Comparison of ENCODE assay signal across 12 mouse cellular contexts in genomic region chr1:88860871-88861589, GRCm38 (mm10).
DNase-seq lines count a peak whose midpoint lies in the region; ATAC-seq and TF ChIP-seq lines count a peak whose summit lies in the region.
"Had no signal": no experiment of that assay in that cellular context is flagged by ENCODE, and none has a peak within 500 bp of the region (broad histone marks: within the 10 kb centered on the region; RNA-seq: fewer than 3 reads in every experiment).

No protein-coding gene starts in this region.

- WGBS in hindbrain, embryonic 13.5 days = 65% methylated on average over 7 of the region's 7 CpGs
- 73% methylated on average over 7 of the region's 7 CpGs for WGBS in hindbrain, embryonic 12.5 days
- WGBS in liver, adult 2 months = 17% methylated on average over 7 of the region's 7 CpGs
- WGBS in liver, embryonic 11.5 days = 65% methylated on average over 7 of the region's 7 CpGs
- WGBS in liver, postnatal 0 days (ENCODE audit: insufficient replicate concordance) = 38% methylated on average over 7 of the region's 7 CpGs
- 85% methylated on average over 7 of the region's 7 CpGs for WGBS in forebrain, embryonic 12.5 days

- H3K27me3 ChIP-seq in hindbrain, embryonic 13.5 days = no peaks in the 10 kb centered on the region
- H3K27me3 ChIP-seq in hindbrain, embryonic 12.5 days = no peaks in the 10 kb centered on the region
- H3K27me3 ChIP-seq in liver, adult 2 months (ENCODE audit: control insufficient read depth, insufficient read depth, low read length) = no peaks in the 10 kb centered on the region
- no peaks in the 10 kb centered on the region for H3K27me3 ChIP-seq in liver, embryonic 11.5 days (replicated peaks; ENCODE audit: control insufficient read depth, insufficient read depth, low read length)
- H3K27me3 ChIP-seq in liver, postnatal 0 days (ENCODE audit: insufficient read depth, low read length) = no peaks in the 10 kb centered on the region
- H3K27me3 ChIP-seq in forebrain, embryonic 12.5 days = no peaks in the 10 kb centered on the region
- H3K27me3 ChIP-seq: heart, embryonic 13.5 days had no signal

- H3K9me3 ChIP-seq in hindbrain, embryonic 13.5 days = no peaks in the 10 kb centered on the region
- H3K9me3 ChIP-seq in hindbrain, embryonic 12.5 days (replicated peaks) = no peaks in the 10 kb centered on the region
- no peaks in the 10 kb centered on the region for H3K9me3 ChIP-seq in liver, embryonic 11.5 days (ENCODE audit: control insufficient read depth, low read length)
- H3K9me3 ChIP-seq in liver, postnatal 0 days (ENCODE audit: low read length) = no peaks in the 10 kb centered on the region
- H3K9me3 ChIP-seq in forebrain, embryonic 12.5 days = no peaks in the 10 kb centered on the region
- H3K9me3 ChIP-seq: heart, embryonic 13.5 days had no signal

- H3K27ac ChIP-seq in hindbrain, embryonic 13.5 days = peak overlapping the region; percentile 44; the same call in 1 of the 2 replicates
- no peak overlapping the region; the same call in 1 of the 2 replicates for H3K27ac ChIP-seq in hindbrain, embryonic 12.5 days
- peak overlapping the region; percentile 42; the same call in 1 of the 2 replicates for H3K27ac ChIP-seq in liver, adult 2 months (replicated peaks; ENCODE audit: insufficient read depth, low read depth, low read length)
- H3K27ac ChIP-seq in liver, embryonic 11.5 days (ENCODE audit: low read depth, low read length) = no peak overlapping the region
- H3K27ac ChIP-seq in liver, postnatal 0 days (ENCODE audit: low read depth) = no peak overlapping the region
- H3K27ac ChIP-seq in forebrain, embryonic 12.5 days = no peak overlapping the region
- H3K27ac ChIP-seq: heart, embryonic 13.5 days had no signal

- no peak for TF ChIP-seq CTCF in liver, adult 2 months (IDR thresholded peaks at IDR 0.05; ENCODE audit: low read depth, low read length)
- TF ChIP-seq CTCF in liver, postnatal 0 days (IDR thresholded peaks at IDR 0.05; ENCODE audit: low read depth) = no peak

- H3K4me1 ChIP-seq in hindbrain, embryonic 13.5 days (replicated peaks) = peaks cover 11% of the 10 kb centered on the region; the same call in 1 of the 2 replicates
- H3K4me1 ChIP-seq in hindbrain, embryonic 12.5 days = 0 out of 2 replicates have a peak, but pooled peaks cover 5% of the 10 kb centered on the region
- H3K4me1 ChIP-seq in liver, adult 2 months (ENCODE audit: control insufficient read depth, insufficient read depth, low read length) = peaks cover 9% of the 10 kb centered on the region
- H3K4me1 ChIP-seq in liver, embryonic 11.5 days (replicated peaks; ENCODE audit: control insufficient read depth, insufficient read depth, low read length) = no peaks in the 10 kb centered on the region
- no peaks in the 10 kb centered on the region for H3K4me1 ChIP-seq in liver, postnatal 0 days (ENCODE audit: insufficient read depth)
- H3K4me1 ChIP-seq in forebrain, embryonic 12.5 days = no peaks in the 10 kb centered on the region
- H3K4me1 ChIP-seq: heart, embryonic 13.5 days had no signal

- no peaks in the 10 kb centered on the region for H3K79me2 ChIP-seq in liver, adult 2 months (ENCODE audit: control insufficient read depth, insufficient read depth, low read length)

- TF ChIP-seq POLR2A in liver, adult 2 months (IDR thresholded peaks at IDR 0.05; ENCODE audit: extremely low read depth, insufficient read depth, low read length) = no peak

- no peak overlapping the region for H3K4me2 ChIP-seq in hindbrain, embryonic 13.5 days
- no peak overlapping the region for H3K4me2 ChIP-seq in hindbrain, embryonic 12.5 days (replicated peaks)
- H3K4me2 ChIP-seq in liver, embryonic 11.5 days = no peak overlapping the region
- H3K4me2 ChIP-seq in liver, postnatal 0 days (ENCODE audit: low read depth, low read length) = no peak overlapping the region
- H3K4me2 ChIP-seq in forebrain, embryonic 12.5 days = no peak overlapping the region
- H3K4me2 ChIP-seq: heart, embryonic 13.5 days had no signal

- no peak for TF ChIP-seq EP300 in liver, postnatal 0 days (IDR thresholded peaks at IDR 0.05; ENCODE audit: low read depth)

- no peak overlapping the region for H3K4me3 ChIP-seq in hindbrain, embryonic 13.5 days
- H3K4me3 ChIP-seq in hindbrain, embryonic 12.5 days = no peak overlapping the region
- no peak overlapping the region for H3K4me3 ChIP-seq in liver, adult 2 months (ENCODE audit: insufficient read depth, low read depth, low read length)
- no peak overlapping the region for H3K4me3 ChIP-seq in liver, embryonic 11.5 days (ENCODE audit: low read depth, low read length)
- H3K4me3 ChIP-seq in liver, postnatal 0 days (ENCODE audit: low read depth, low read length) = no peak overlapping the region
- H3K4me3 ChIP-seq in forebrain, embryonic 12.5 days (replicated peaks) = no peak overlapping the region
- H3K4me3 ChIP-seq: heart, embryonic 13.5 days had no signal

- no peak for ATAC-seq in hindbrain, embryonic 13.5 days (ENCODE audit: low FRiP score)
- ATAC-seq in hindbrain, embryonic 12.5 days (ENCODE audit: low FRiP score) = no peak
- no peak for ATAC-seq in liver, embryonic 11.5 days (replicated peaks; ENCODE audit: low FRiP score)
- ATAC-seq in liver, postnatal 0 days = peak; percentile 48
- ATAC-seq in megakaryocyte, adult 5-6 weeks (ENCODE audit: poor library complexity, severe bottlenecking) = no peak
- no peak for ATAC-seq in forebrain, embryonic 12.5 days (ENCODE audit: low FRiP score)

- no peaks in the 10 kb centered on the region for H3K36me3 ChIP-seq in hindbrain, embryonic 13.5 days
- no peaks in the 10 kb centered on the region for H3K36me3 ChIP-seq in hindbrain, embryonic 12.5 days
- no peaks in the 10 kb centered on the region for H3K36me3 ChIP-seq in liver, adult 2 months (ENCODE audit: control insufficient read depth, insufficient read depth, low read length)
- H3K36me3 ChIP-seq in liver, embryonic 11.5 days (ENCODE audit: control insufficient read depth, insufficient read depth, low read length) = no peaks in the 10 kb centered on the region
- no peaks in the 10 kb centered on the region for H3K36me3 ChIP-seq in liver, postnatal 0 days (replicated peaks; ENCODE audit: insufficient read depth, low read length)
- H3K36me3 ChIP-seq in forebrain, embryonic 12.5 days (replicated peaks) = no peaks in the 10 kb centered on the region
- H3K36me3 ChIP-seq: heart, embryonic 13.5 days had no signal

- DNase-seq in liver, adult 2 months (ENCODE audit: extremely low read depth, low read depth, low spot score) = peak; percentile 68
- no peak for DNase-seq in liver, embryonic 11.5 days (ENCODE audit: low spot score)
- DNase-seq in NIH3T3 (ENCODE audit: low read depth) = peak; percentile 43
- no peak for DNase-seq in liver, postnatal 0 days
- DNase-seq: cerebellum, adult 9-11 months; gastrocnemius, postnatal 14 days; right cerebral cortex, postnatal 4 days had no signal

- no peak overlapping the region for H3K9ac ChIP-seq in hindbrain, embryonic 13.5 days
- H3K9ac ChIP-seq in hindbrain, embryonic 12.5 days = no peak overlapping the region
- peak overlapping the region; percentile 53; the same call in 1 of the 2 replicates for H3K9ac ChIP-seq in liver, adult 2 months (ENCODE audit: low read depth, low read length)
- H3K9ac ChIP-seq in liver, embryonic 11.5 days (ENCODE audit: low read depth, low read length) = no peak overlapping the region
- no peak overlapping the region for H3K9ac ChIP-seq in liver, postnatal 0 days (replicated peaks)
- H3K9ac ChIP-seq in forebrain, embryonic 12.5 days = no peak overlapping the region
- H3K9ac ChIP-seq: heart, embryonic 13.5 days had no signal

Comparison
In these comparisons a context has a peak if more than half of its experiments do, and no peak if none do; other contexts are left out.
1. H3K27ac ChIP-seq: peak in hindbrain, embryonic 13.5 days (single experiment) and liver, adult 2 months (single experiment); none in hindbrain, embryonic 12.5 days (single experiment), liver, embryonic 11.5 days (single experiment), liver, postnatal 0 days (single experiment) and forebrain, embryonic 12.5 days (single experiment).
2. DNase-seq: peak in liver, adult 2 months (single experiment) and NIH3T3 (single experiment); none in liver, embryonic 11.5 days (single experiment) and liver, postnatal 0 days (single experiment).